Comparison of ENCODE assay signal across 9 mouse cellular contexts in genomic region chr2:27847001-27847400, GRCm38 (mm10). TPM values are rescaled to one million over a fixed set of nuclear protein-coding genes. Genes with fewer than 3 reads are reported as not detected.
DNase-seq lines count a peak whose midpoint lies in the region; ATAC-seq lines count a peak whose summit lies in the region.
"Had no signal": no experiment of that assay in that cellular context is flagged by ENCODE, and none has a peak within 500 bp of the region (broad histone marks: within the 10 kb centered on the region; RNA-seq: fewer than 3 reads in every experiment).

No protein-coding gene starts in this region.

- peak; percentile 36 for DNase-seq in adrenal gland, postnatal 14 days
- DNase-seq in adrenal gland, adult 8-10 months: no peak
- DNase-seq in gastrocnemius, postnatal 25 days: peak; percentile 70
- peak; percentile 29 to 44 for DNase-seq in kidney, adult 8-10 months
- peak; percentile 73 for DNase-seq in skeletal muscle tissue, adult 2 months (ENCODE audit: low read depth, low spot score)
- no peak for DNase-seq in cerebellum, adult 11 months
- no peak for DNase-seq in left cerebral cortex, postnatal 14 days (ENCODE audit: low spot score in 2 of 2)
- DNase-seq: cerebellum, adult 11-12 months had no signal

- intact Hi-C loops in left cerebral cortex, postnatal 14 days (cut with DNase I): no loop called here

- ATAC-seq in megakaryocyte-erythroid progenitor cell, adult 5-6 weeks (replicated peaks; ENCODE audit: low FRiP score, low TSS enrichment, poor library complexity, severe bottlenecking): no peak

RNA-seq across cellular contexts. Expression of gene Col5a1, which starts 39.2 kb away (rescaled TPM):
- total RNA-seq in adrenal gland, postnatal 14 days (2021): 73.1 and 76.7 TPM in 2 replicates
- 10 to 100 TPM; 27.1 to 42.7 (median 35.2) TPM for total RNA-seq in adrenal gland, adult 8-10 months (2022)
- 10 to 100 TPM; 52.3 to 77.1 TPM for total RNA-seq in gastrocnemius, postnatal 25 days (2021)
- total RNA-seq in megakaryocyte-erythroid progenitor cell, adult 5-6 weeks (2014; fragmentation: Nextera tagmentation): 22.0 and 24.7 TPM in 2 replicates
- 6.2 and 9.2 TPM in 2 replicates for total RNA-seq in megakaryocyte-erythroid progenitor cell, adult 5-6 weeks (2017)
- total RNA-seq in left cerebral cortex, postnatal 14 days (2021): 10 to 100 TPM; 10.8 to 13.3 TPM

Comparison
In these comparisons a context has a peak if more than half of its experiments do, and no peak if none do; other contexts are left out.
1. DNase-seq: peak in adrenal gland, postnatal 14 days (single experiment), gastrocnemius, postnatal 25 days (single experiment), kidney, adult 8-10 months (2 of 2) and skeletal muscle tissue, adult 2 months (single experiment); none in adrenal gland, adult 8-10 months (single experiment), cerebellum, adult 11 months (single experiment) and left cerebral cortex, postnatal 14 days (0 of 2).